Mouse (Mus musculus): ENCODE results near the gene Gm14435. TPM values are rescaled to one million over a fixed set of nuclear protein-coding genes. Genes with fewer than 3 reads are reported as not detected.
"Not testable (repeated sequence)": the region's sequence is repeated elsewhere in the genome, so short reads cannot be mapped to it uniquely, and the experiment has no call there.

Gm14435 gene
- 3.1 and 3.5 TPM in 2 replicates for polyA plus RNA-seq (2012; rRNA removed)

DNA sequence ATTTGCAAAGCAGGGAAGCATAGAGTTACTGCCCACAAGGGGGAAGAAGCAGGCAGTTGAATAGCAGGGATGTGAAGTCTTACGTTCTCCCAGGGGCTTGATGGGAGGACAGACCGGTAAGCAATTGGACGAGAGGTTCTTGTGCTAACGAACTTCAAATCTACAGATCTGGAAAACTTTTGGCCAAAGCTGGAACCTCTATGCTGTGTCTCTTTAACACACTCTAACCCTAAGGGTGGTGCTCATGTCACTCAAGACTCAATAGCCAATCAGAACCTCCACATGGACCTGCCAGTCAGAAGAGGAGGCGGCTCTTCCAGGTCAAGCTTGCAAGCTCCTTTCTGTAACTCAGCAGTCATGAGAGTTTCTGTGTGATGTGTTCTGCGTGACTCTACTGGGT lies at the start of gene Gm14435:
Gm14435 (plus strand) TSS at position 301 of the 400 bp plus-strand sequence.
- not testable (repeated sequence) for DNase-seq (ENCODE audit: low spot score)

Other genes with a start within 250 kb of the Gm14435 start
- 4.3 and 15.3 TPM in 2 replicates for gene 2210418O10Rik, start 197.0 kb upstream of the Gm14435 start, polyA plus RNA-seq (2012; rRNA removed)
- gene Gm11009, start 104.1 kb upstream of the Gm14435 start, polyA plus RNA-seq (2012; rRNA removed): not detected in 2 replicates
- gene Gm14434, start 63.2 kb downstream of the Gm14435 start, polyA plus RNA-seq (2012; rRNA removed): 9.8 and 13.6 TPM in 2 replicates
- not detected in 2 replicates for gene Zfp967, start 97.5 kb downstream of the Gm14435 start, polyA plus RNA-seq (2012; rRNA removed)
- gene Gm14308, start 212.8 kb downstream of the Gm14435 start, polyA plus RNA-seq (2012; rRNA removed): 6.5 and 12.5 TPM in 2 replicates
- 7.5 and 9.0 TPM in 2 replicates for gene Zfp973, start 246.9 kb downstream of the Gm14435 start, polyA plus RNA-seq (2012; rRNA removed)

Measured in urinary bladder, adult 2 months (tissue).